Mouse (Mus musculus) liver, adult (tissue): Measurements from ENCODE around the gene Fgd6.

Experiments used
- GATA4 ChIP-seq: IDR thresholded peaks from 2 replicates; pipeline ENCODE4 v1.6.1; 2014; ENCODE audit warnings: mild to moderate bottlenecking, low read length; ENCODE audit not compliant: insufficient replicate concordance

Gene Fgd6

DNA sequence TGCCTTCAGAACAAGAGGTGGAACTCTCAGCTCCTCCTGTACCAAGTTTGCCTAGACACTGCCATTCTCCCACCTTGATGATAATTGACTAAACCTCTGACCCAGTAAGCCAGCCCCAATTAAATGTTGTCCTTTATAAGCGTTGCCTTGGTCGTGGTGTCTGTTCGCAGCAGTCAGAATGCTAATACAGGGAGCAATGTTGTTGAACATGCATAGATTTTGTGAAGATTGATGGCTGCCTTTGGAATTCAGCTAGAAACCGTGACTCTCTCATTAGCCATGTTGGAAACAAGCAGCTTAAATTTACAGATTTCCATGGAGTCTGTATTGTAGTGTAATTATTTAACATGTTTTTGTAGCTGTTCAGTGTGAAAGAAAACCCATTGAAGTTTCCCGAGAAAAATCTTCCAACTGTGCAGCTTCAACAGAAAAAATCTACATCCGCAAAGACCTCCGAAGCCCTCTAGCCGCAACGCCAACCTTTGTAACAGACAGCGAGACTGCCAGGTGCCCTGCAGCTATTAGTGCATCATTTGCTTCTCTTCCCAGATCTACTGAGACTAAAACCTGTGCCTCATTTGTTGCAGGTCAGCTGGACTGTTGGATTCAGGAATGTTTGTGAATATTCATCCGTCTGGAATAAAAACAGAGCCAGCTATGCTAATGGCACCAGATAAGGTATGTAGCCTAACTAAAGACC, 131.4 kb downstream of the Fgd6 start:
- TF ChIP-seq GATA4 = no peak

GRCm38 (mm10) chr10:94171440-94172130, 135.8 kb downstream of the Fgd6 start:
- TF ChIP-seq GATA4 = no peak

DNA sequence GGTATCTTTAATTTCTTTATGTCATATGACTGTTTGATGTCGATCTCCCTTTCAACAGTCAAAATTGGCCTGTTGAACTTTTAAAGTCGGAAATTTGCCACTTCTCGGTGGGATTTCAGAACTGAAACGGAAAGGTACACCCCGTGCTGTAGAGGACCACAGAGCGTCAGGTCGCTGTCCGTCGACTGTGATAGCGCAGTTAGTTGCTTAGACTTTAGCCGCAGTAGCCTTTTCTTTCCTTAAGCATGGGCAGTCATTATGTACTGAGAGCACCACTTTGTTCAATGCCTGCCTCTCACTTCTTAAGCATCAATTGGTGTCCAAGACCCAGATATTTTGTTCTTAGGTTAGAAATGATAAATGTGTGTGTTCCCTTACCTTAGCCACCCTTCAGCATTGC, 136.3 kb downstream of the Fgd6 start:
- TF ChIP-seq GATA4 = no peak

DNA sequence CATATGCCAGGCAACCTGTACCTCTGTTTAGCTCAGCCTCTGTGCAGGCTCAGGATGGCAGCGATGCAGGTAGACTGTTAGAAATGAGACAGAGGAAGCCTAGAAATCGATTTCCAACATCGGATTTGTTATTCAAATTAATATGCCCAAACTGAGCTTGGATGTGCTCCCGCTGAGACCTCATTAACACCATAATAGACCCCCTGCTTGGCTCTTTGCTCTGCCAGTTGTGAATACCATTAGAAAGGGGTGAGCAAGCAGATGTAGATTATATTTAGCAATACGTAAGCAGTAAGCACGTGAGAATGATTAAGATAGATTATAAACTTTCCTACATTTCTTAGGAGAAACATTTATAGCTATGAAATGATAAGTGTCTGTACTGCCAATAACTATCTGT, 136.9 kb downstream of the Fgd6 start:
- TF ChIP-seq GATA4 = no peak

DNA sequence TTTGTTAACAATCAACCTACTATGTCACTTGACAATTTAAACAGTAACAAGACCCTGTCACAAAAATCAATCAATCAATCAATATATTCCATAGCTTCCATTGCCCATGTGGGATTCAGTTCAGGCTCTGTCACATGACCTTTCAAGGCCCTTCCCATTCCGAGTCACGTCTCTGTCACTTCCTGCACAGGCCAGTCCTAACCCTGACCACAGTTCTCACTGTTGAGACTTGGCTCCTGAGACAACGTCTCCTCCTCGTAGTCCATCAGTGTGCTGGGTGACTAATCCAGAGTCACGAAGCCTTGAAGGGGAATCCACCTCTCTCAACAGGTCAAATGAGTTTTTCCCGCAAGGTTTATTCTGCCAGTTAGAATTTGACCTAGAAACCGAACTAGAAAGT, 138.9 kb downstream of the Fgd6 start:
- TF ChIP-seq GATA4 = no peak

- TF ChIP-seq GATA4 = no peak
Measured at GRCm38 (mm10) chr10:94183199-94183598, 147.4 kb downstream of the Fgd6 start.
